Mouse (Mus musculus) skeletal muscle tissue, adult 2 months (tissue): ENCODE measurements around the gene Mageb16.

Source experiments
- DNase-seq: peaks from one replicate; pipeline ENCODE4 v3.0.0-alpha.2; 2012; ENCODE audit warnings: low read depth, low spot score

The Mageb16 gene

DNA sequence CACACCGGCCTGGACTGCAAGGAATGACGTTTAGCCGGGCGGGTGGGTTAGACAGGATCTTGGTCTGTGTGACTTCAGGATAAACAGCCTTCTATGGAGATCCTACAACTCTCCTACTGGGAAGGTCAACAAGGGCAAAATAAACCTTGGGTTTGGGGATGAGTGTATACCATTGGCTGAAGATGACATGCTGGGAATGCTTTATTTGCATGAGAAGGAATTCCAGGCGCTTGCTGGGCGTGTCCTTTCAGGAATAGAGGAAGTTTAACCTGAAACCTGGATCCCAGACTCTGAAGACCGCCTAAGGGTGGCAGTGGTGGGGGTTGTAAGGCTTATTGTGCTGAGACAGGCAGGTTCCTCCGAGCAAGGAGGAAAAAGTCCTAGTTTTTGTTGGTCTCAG, at the start of gene Mageb16:
TSS of gene Mageb16 (minus strand) at position 25 of the 400 bp plus-strand sequence.
- DNase-seq = no peak

DNA sequence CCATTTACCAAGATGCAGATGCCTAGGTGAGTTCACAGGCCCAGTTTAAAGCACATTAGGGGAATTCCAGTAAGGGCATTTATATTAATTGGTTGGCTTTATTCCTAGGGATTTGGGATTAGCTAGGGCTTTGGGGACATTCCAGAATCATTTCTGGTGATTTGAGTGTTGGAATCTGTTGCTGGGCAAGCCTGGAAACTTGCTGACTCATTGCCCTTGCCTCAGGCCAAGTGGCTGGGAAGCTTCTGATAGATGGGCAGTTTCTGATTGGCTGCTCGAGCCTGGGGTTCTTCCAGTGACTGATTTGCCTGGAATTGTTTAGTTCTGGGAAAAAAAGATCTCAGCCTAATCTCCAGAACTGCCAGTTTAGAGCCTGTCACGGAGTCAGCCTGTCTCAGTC, 20.1 kb downstream of the Mageb16 start:
- DNase-seq = peak; percentile 30

DNA sequence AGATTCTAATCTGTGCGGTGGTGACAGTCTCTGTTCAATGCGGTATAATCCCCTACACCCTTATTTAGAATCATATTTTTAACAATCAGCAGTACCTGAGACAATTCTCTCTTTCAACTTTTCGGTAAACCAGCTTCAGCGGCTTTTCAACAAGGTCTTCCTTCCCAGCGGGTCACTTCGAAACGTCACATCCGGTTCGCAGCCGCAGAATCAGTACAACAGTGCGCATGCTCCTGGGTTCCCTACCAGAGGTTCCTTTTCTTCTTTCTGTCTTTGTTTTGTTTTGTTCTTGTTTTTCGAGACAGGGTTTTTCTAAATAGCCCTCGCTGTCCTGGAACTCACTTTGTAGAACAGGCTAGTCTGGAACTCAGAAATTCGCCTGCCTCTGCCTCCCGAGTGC, 35.8 kb downstream of the Mageb16 start:
- no peak for DNase-seq

DNA sequence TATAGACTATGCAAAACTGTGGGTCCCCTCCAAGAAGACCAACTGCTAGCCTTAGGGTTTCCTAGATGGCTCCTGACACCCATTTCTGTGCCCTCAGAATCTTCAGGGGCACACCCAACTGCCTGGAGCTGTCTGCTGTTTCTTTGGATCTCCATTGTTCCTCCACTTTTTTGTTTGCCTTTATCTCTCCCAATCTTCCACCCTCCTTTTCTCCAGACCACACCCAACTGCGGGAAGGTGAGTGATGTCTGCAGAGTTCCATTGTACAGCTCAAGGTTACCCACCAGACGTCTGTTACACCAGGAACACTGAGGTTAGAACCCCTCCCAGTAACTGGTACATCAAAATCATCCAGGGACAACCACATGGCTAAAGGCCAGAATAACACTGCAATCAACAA, 64.8 kb downstream of the Mageb16 start:
- DNase-seq = no peak
